Mouse (Mus musculus): ENCODE results near the gene Gm21663. TPM values are rescaled to one million over a fixed set of nuclear protein-coding genes. Genes with fewer than 3 reads are reported as not detected.
"Not testable (repeated sequence)": the region's sequence is repeated elsewhere in the genome, so short reads cannot be mapped to it uniquely, and the experiment has no call there.

Gene Gm21663
- total RNA-seq (2015; ENCODE audit: low replicate concordance) (not detected in 2 replicates), total RNA-seq (2017; ENCODE audit: low replicate concordance) (not detected in 2 replicates)

GRCm38 (mm10) chr5:25942281-25942680 lies at the start of gene Gm21663:
Gm21663 (minus strand) TSS chr5:25942381.
- not testable (repeated sequence) for ATAC-seq (replicated peaks; ENCODE audit: low FRiP score, poor library complexity, severe bottlenecking)

GRCm38 (mm10) chr5:25988550-25988949 lies 46.4 kb upstream of the Gm21663 start, which contains the start of gene Gm21698:
Gm21698 (minus strand) TSS chr5:25988650.
- not testable (repeated sequence) for ATAC-seq (replicated peaks; ENCODE audit: low FRiP score, poor library complexity, severe bottlenecking)

GRCm38 (mm10) chr5:25972563-25972962 lies 30.4 kb upstream of the Gm21663 start, which contains the start of gene Gm21680:
Gm21680 (minus strand) TSS chr5:25972663.
- not testable (repeated sequence) for ATAC-seq (replicated peaks; ENCODE audit: low FRiP score, poor library complexity, severe bottlenecking)

GRCm38 (mm10) chr5:25957050-25957449 lies 14.9 kb upstream of the Gm21663 start:
- ATAC-seq (replicated peaks; ENCODE audit: low FRiP score, poor library complexity, severe bottlenecking): not testable (repeated sequence)

DNA sequence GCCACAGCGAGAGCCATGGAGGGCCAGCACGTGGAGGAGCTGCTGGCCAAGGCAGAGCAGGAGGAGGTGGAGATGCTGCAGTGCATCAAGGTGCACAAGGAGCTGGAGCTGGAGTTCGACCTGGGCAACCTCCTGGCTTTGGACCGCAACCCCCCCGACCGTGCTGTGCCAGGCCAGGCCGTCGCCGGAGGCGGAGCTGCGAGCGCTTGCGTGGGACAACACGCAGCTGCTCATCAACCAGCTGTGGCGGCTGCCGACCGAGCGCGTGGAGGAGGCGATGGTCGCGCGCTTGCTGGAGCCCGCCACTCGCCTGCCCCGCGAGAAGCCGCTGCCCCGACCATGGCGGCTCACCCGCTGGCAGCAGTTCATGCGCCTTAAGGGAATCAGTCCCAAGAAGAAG lies 14.4 kb upstream of the Gm21663 start:
- ATAC-seq (replicated peaks; ENCODE audit: low FRiP score, poor library complexity, severe bottlenecking): not testable (repeated sequence)

DNA sequence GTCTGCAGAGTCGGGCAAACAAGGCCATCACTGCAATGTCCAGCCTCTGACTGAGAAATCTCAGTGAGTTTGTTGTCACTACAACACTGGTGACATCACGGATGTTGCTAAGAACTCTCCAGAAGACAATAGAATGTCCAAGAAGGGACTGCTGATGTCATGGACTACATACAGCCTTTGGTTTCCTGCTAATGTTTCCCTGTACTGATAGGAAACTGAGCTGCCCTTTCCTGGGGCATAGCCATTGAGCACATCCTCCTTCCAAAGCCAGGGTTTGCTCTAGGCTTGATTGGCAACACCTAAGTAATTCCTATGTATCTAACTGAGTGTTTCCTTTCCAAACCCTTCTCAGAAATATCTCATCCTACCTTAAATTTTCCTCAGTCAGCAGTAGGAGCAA lies 12.1 kb upstream of the Gm21663 start, which contains the start of gene Gm21671:
Gene Gm21671 (minus strand): TSS at position 101 of the 400 bp plus-strand sequence.
- ATAC-seq (replicated peaks; ENCODE audit: low FRiP score, poor library complexity, severe bottlenecking): not testable (repeated sequence)

DNA sequence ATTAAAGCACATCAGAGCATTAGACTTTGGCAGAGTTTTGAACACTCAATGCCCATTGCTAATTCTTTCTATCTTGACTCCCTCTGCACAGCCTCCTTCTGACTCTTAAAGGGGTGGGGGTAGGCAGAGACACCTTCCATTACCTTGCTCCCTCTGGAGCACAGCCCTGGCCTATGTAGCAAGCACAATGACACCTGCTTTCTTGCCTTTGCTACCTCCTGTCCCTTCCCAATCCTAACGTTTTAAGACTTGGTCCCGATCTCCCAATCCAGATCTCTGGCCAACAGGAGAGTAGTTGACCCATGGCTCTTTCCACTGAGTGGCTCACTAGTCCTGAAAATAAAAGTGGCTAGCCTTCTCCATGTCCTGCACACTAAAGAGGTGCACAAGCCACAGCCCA lies 3.2 kb upstream of the Gm21663 start:
- ATAC-seq (replicated peaks; ENCODE audit: low FRiP score, poor library complexity, severe bottlenecking): not testable (repeated sequence)

- no peak for ATAC-seq (replicated peaks; ENCODE audit: low FRiP score, poor library complexity, severe bottlenecking)
Observed at GRCm38 (mm10) chr5:25891321-25891720, 50.9 kb downstream of the Gm21663 start.

DNA sequence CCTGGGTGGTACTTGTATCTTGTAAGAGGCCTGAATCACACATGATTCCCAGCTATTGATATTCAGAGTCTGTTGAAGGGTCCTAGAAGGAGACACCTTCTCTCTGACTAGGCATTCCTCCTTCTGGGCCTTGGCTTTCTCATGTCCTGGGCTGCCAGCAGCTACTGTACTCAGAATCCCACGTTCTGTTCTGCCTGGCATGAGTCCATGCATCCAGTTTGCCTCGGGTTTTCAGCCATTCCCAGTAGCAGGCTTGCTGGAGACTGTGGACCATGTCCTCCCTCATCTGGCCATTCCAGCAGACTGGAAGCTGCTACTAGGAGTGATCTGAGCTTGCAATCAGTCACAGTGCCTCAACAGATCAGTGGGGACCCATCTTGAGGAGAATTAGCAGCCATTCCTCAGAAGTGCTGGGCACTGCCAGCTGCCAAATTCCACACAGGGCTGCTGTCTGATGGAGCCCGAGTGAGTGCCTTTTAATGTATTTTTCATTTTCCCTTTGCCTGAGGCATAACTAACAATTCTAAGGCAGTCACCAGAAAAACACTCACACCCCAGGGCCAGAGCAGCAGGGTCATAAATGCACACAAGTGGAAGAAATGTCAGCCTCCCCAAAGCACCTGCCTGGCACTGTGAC lies 52.3 kb downstream of the Gm21663 start:
- ATAC-seq (replicated peaks; ENCODE audit: low FRiP score, poor library complexity, severe bottlenecking): no peak

- no peak for ATAC-seq (replicated peaks; ENCODE audit: low FRiP score, poor library complexity, severe bottlenecking)
Observed at GRCm38 (mm10) chr5:25886708-25887107, 55.5 kb downstream of the Gm21663 start.

Other genes with a start within 250 kb of the Gm21663 start
- gene Xrcc2, start 236.6 kb downstream of the Gm21663 start, total RNA-seq (2015; ENCODE audit: low replicate concordance): 1.2 and 5.2 TPM in 2 replicates
- gene Xrcc2, start 236.6 kb downstream of the Gm21663 start, total RNA-seq (2017; ENCODE audit: low replicate concordance): 5.9 and 6.3 TPM in 2 replicates
- gene Actr3b, start 182.4 kb downstream of the Gm21663 start, total RNA-seq (2015; ENCODE audit: low replicate concordance): 2.5 TPM in 1 of 2 replicates, not detected in the other
- 0.84 TPM in 1 of 2 replicates, not detected in the other for gene Actr3b, start 182.4 kb downstream of the Gm21663 start, total RNA-seq (2017; ENCODE audit: low replicate concordance)
- gene Gm21671, start 12.0 kb upstream of the Gm21663 start, total RNA-seq (2015; ENCODE audit: low replicate concordance): not detected in 2 replicates
- not detected in 2 replicates for gene Gm21671, start 12.0 kb upstream of the Gm21663 start, total RNA-seq (2017; ENCODE audit: low replicate concordance)
- gene Gm21680, start 30.3 kb upstream of the Gm21663 start, total RNA-seq (2015; ENCODE audit: low replicate concordance): not detected in 2 replicates
- gene Gm21680, start 30.3 kb upstream of the Gm21663 start, total RNA-seq (2017; ENCODE audit: low replicate concordance): not detected in 2 replicates
- gene Gm21698, start 46.3 kb upstream of the Gm21663 start, total RNA-seq (2015; ENCODE audit: low replicate concordance): not detected in 2 replicates
- not detected in 2 replicates for gene Gm21698, start 46.3 kb upstream of the Gm21663 start, total RNA-seq (2017; ENCODE audit: low replicate concordance)
- not detected in 2 replicates for gene Gm1979, start 62.4 kb upstream of the Gm21663 start, total RNA-seq (2015; ENCODE audit: low replicate concordance)
- not detected in 2 replicates for gene Gm1979, start 62.4 kb upstream of the Gm21663 start, total RNA-seq (2017; ENCODE audit: low replicate concordance)
- gene Gm5862, start 80.5 kb upstream of the Gm21663 start, total RNA-seq (2015; ENCODE audit: low replicate concordance): not detected in 2 replicates
- gene Gm5862, start 80.5 kb upstream of the Gm21663 start, total RNA-seq (2017; ENCODE audit: low replicate concordance): not detected in 2 replicates
- gene Speer4a, start 97.2 kb upstream of the Gm21663 start, total RNA-seq (2015; ENCODE audit: low replicate concordance): not detected in 2 replicates
- not detected in 2 replicates for gene Speer4a, start 97.2 kb upstream of the Gm21663 start, total RNA-seq (2017; ENCODE audit: low replicate concordance)
- gene Gm7347, start 116.2 kb upstream of the Gm21663 start, total RNA-seq (2015; ENCODE audit: low replicate concordance): not detected in 2 replicates
- not detected in 2 replicates for gene Gm7347, start 116.2 kb upstream of the Gm21663 start, total RNA-seq (2017; ENCODE audit: low replicate concordance)
- gene Gm10471, start 146.9 kb upstream of the Gm21663 start, total RNA-seq (2015; ENCODE audit: low replicate concordance): not detected in 2 replicates
- not detected in 2 replicates for gene Gm10471, start 146.9 kb upstream of the Gm21663 start, total RNA-seq (2017; ENCODE audit: low replicate concordance)
- not detected in 2 replicates for gene 5031410I06Rik, start 163.0 kb upstream of the Gm21663 start, total RNA-seq (2015; ENCODE audit: low replicate concordance)
- not detected in 2 replicates for gene 5031410I06Rik, start 163.0 kb upstream of the Gm21663 start, total RNA-seq (2017; ENCODE audit: low replicate concordance)
- not detected in 2 replicates for gene Gm10220, start 179.0 kb upstream of the Gm21663 start, total RNA-seq (2015; ENCODE audit: low replicate concordance)
- gene Gm10220, start 179.0 kb upstream of the Gm21663 start, total RNA-seq (2017; ENCODE audit: low replicate concordance): not detected in 2 replicates